Mouse (Mus musculus) heart, postnatal 0 days (tissue): ENCODE measurements around the gene Aup1. TPM values are rescaled to one million over a fixed set of nuclear protein-coding genes. Genes with fewer than 3 reads are reported as not detected.

Experiments
- ATAC-seq: fragments of 200-750 bp; cut with Nextera tagmentation; 2 replicates; pipeline ENCODE4 v1.8.0; 2017; ENCODE audit warnings: low read depth, moderate number of reproducible peaks, moderate library complexity; ENCODE audit not compliant: insufficient read depth
- DNase-seq: peaks from one replicate; pipeline ENCODE4 v3.0.0-alpha.2; 2016; ENCODE audit warnings: low spot score
- H3K27ac ChIP-seq: fragments of 300-500 bp; sonication (generic); 2 replicates; pipeline ENCODE4 v1.5.1; 2014; ENCODE audit warnings: low read depth, mild to moderate bottlenecking
- H3K27me3 ChIP-seq: fragments of 300-500 bp; sonication (generic); 2 replicates; pipeline ENCODE4 v1.6.1; 2014; ENCODE audit warnings: low read length, mixed read lengths; ENCODE audit not compliant: control insufficient read depth, insufficient read depth
- H3K36me3 ChIP-seq: fragments of 300-500 bp; sonication (generic); replicated peaks from 2 replicates; pipeline ENCODE4 v1.6.1; 2014; ENCODE audit warnings: low read length, mixed read lengths; ENCODE audit not compliant: control insufficient read depth, insufficient read depth
- H3K4me1 ChIP-seq: fragments of 300-500 bp; sonication (generic); 2 replicates; pipeline ENCODE4 v1.6.1; 2014; ENCODE audit warnings: antibody characterized with exemption; ENCODE audit not compliant: control insufficient read depth, insufficient read depth
- H3K4me2 ChIP-seq: fragments of 300-500 bp; sonication (generic); 2 replicates; pipeline ENCODE4 v1.6.1; 2014; ENCODE audit warnings: low read depth, mild to moderate bottlenecking, low read length, moderate library complexity
- H3K4me3 ChIP-seq: fragments of 300-500 bp; sonication (generic); 2 replicates; pipeline ENCODE4 v1.5.1; 2014; ENCODE audit warnings: low read depth, low read length
- H3K9ac ChIP-seq: fragments of 300-500 bp; sonication (generic); replicated peaks from 2 replicates; pipeline ENCODE4 v1.6.1; 2014; ENCODE audit warnings: low read depth, low read length, mixed read lengths
- H3K9me3 ChIP-seq: fragments of 300-500 bp; sonication (generic); replicated peaks from 2 replicates; pipeline ENCODE4 v1.6.1; 2016; ENCODE audit warnings: low read length; ENCODE audit not compliant: control insufficient read depth
- CTCF ChIP-seq: IDR thresholded peaks from 2 replicates; pipeline ENCODE4 v1.5.1; 2016; ENCODE audit warnings: antibody characterized with exemption, control low read depth, low read depth
- EP300 ChIP-seq: IDR thresholded peaks from 2 replicates; pipeline ENCODE4 v1.6.1; 2016; ENCODE audit warnings: antibody characterized with exemption, low read depth
- WGBS: fragments of 180-500 bp; shearing (Covaris S2); extraction: QIAGEN DNeasy Blood & Tissue Kit; methylation state at CpG from one replicate; pipeline ENCODE4 v1.1.7; 2014; 5-methylcytosine and 5-hydroxymethylcytosine counted together
- polyA plus RNA-seq: library from polyadenylated mRNA; unstranded; fragments of >200 nt; fragmentation: Nextera tagmentation; extraction: Ambion mirVana; gene quantifications from 2 replicates; pipeline ENCODE4 v1.2.1, GENCODE M21; 2015
- total RNA-seq: library from RNA; depleted of rRNA; stranded (reverse); fragments of >200 nt; gene quantifications from 2 replicates; pipeline ENCODE4 v1.2.3, GENCODE M21; 2014; ENCODE audit warnings: low replicate concordance

Gene Aup1
- total and polyA plus RNA-seq, 2 experiments from 2014 or later, result 108 to 156 TPM

- H3K9ac ChIP-seq, result no peak overlapping the region
- no peaks in the 10 kb centered on the region for H3K27me3 ChIP-seq
- H3K9me3 ChIP-seq, result no peaks in the 10 kb centered on the region
- TF ChIP-seq EP300, result no peak
- no peak for TF ChIP-seq CTCF
- no peak overlapping the region for H3K4me3 ChIP-seq
- H3K4me2 ChIP-seq, result no peak overlapping the region
- WGBS, result 12% methylated on average over 3 of the region's 3 CpGs
- H3K27ac ChIP-seq, result peak overlapping the region; percentile 67
- 0 out of 2 replicates have a peak, but pooled peaks cover 3% of the 10 kb centered on the region for H3K4me1 ChIP-seq
- no peaks in the 10 kb centered on the region for H3K36me3 ChIP-seq
- peak; percentile 73 for DNase-seq
- peak; percentile 87 for ATAC-seq
Observed at GRCm38 (mm10) chr6:83017190-83017589, 37.1 kb upstream of the Aup1 start.

DNA sequence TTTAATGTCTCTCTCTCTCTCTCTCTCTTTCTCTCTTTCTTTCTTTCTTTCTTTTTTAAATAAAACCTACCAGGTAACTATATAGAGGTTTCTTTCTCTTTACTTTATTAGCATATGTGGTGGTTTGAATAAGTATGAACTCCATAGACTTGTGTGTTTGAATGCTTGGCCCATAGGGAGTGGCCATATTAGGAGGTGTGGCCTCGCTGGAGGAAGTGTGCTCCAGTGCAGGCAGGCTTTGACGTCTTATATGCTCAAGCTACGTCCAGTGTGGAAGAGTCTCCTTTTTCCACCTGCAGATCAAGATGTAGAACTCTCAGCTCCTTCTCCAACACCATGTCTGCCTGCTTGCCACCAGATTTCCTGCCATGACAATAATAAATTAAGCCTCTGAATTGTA, 35.3 kb upstream of the Aup1 start:
- Histone ChIP-seq H3K4me3 (no peak overlapping the region), H3K27me3 (no peaks in the 10 kb centered on the region), H3K36me3 (no peaks in the 10 kb centered on the region), H3K4me1 (0 out of 2 replicates have a peak, but pooled peaks cover 3% of the 10 kb centered on the region), H3K27ac (no peak overlapping the region), H3K4me2 (no peak overlapping the region), H3K9ac (no peak overlapping the region), H3K9me3 (no peaks in the 10 kb centered on the region)
- no peak for TF ChIP-seq CTCF
- no peak for TF ChIP-seq EP300
- ATAC-seq, result no peak
- DNase-seq, result no peak
- 77% methylated on average over 3 of the region's 3 CpGs for WGBS

DNA sequence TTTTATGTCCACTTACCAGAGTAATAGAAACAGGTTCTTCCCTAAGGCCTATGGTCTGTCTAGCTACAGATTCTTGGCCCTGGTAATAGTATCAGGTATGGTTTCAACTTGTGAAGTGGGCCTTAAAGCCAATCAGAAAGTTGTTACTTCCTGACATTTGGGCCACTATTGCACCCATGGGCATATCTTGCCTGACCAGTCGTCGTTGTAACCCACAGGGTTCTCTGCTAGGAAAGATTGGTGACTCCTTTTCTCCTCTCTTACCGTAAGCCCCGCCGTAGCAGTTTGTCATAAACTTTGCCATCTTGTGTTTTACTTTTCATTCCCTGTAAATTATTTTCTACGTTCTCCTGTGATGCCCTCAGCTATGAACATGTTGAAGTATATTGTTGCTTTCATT, 34.2 kb upstream of the Aup1 start:
- Histone ChIP-seq H3K4me1 (no peaks in the 10 kb centered on the region), H3K27me3 (no peaks in the 10 kb centered on the region), H3K4me2 (no peak overlapping the region), H3K27ac (no peak overlapping the region), H3K36me3 (no peaks in the 10 kb centered on the region), H3K9me3 (no peaks in the 10 kb centered on the region), H3K9ac (no peak overlapping the region), H3K4me3 (no peak overlapping the region)
- 90% methylated on average over 6 of the region's 6 CpGs for WGBS
- ATAC-seq (no peak), DNase-seq (no peak)
- TF ChIP-seq CTCF, result no peak
- TF ChIP-seq EP300, result no peak

GRCm38 (mm10) chr6:83020836-83021593, 33.3 kb upstream of the Aup1 start:
- no peaks in the 10 kb centered on the region for H3K36me3 ChIP-seq
- no peak overlapping the region for H3K9ac ChIP-seq
- DNase-seq (no peak), ATAC-seq (no peak)
- 70% methylated on average over 4 of the region's 4 CpGs for WGBS
- no peak overlapping the region for H3K4me2 ChIP-seq
- H3K27ac ChIP-seq, result no peak overlapping the region
- H3K4me3 ChIP-seq, result no peak overlapping the region
- H3K9me3 ChIP-seq, result no peaks in the 10 kb centered on the region
- H3K4me1 ChIP-seq, result no peaks in the 10 kb centered on the region
- TF ChIP-seq EP300, result no peak
- no peak for TF ChIP-seq CTCF
- H3K27me3 ChIP-seq, result no peaks in the 10 kb centered on the region

GRCm38 (mm10) chr6:83023008-83023407, 31.3 kb upstream of the Aup1 start:
- H3K36me3 ChIP-seq, result no peaks in the 10 kb centered on the region
- no peaks in the 10 kb centered on the region for H3K27me3 ChIP-seq
- no peak overlapping the region for H3K9ac ChIP-seq
- no peak for ATAC-seq
- DNase-seq, result no peak
- no peak for TF ChIP-seq EP300
- no peak for TF ChIP-seq CTCF
- no peak overlapping the region for H3K4me3 ChIP-seq
- H3K4me2 ChIP-seq, result no peak overlapping the region
- WGBS, result 71% methylated on average over 9 of the region's 9 CpGs
- H3K27ac ChIP-seq, result no peak overlapping the region
- no peaks in the 10 kb centered on the region for H3K9me3 ChIP-seq
- no peaks in the 10 kb centered on the region for H3K4me1 ChIP-seq

GRCm38 (mm10) chr6:83023786-83024185, 30.5 kb upstream of the Aup1 start:
- no peak for DNase-seq
- TF ChIP-seq EP300 (no peak), CTCF (no peak)
- H3K9ac ChIP-seq, result no peak overlapping the region
- H3K36me3 ChIP-seq, result no peaks in the 10 kb centered on the region
- ATAC-seq, result no peak
- H3K4me2 ChIP-seq, result no peak overlapping the region
- no peaks in the 10 kb centered on the region for H3K9me3 ChIP-seq
- 85% methylated on average over 2 of the region's 2 CpGs for WGBS
- no peak overlapping the region for H3K4me3 ChIP-seq
- H3K4me1 ChIP-seq, result no peaks in the 10 kb centered on the region
- H3K27ac ChIP-seq, result no peak overlapping the region
- H3K27me3 ChIP-seq, result 0 out of 2 replicates have a peak, but pooled peaks cover 3% of the 10 kb centered on the region
